Mouse (Mus musculus) stomach, embryonic 16.5 days (tissue): ENCODE measurements around the gene Robo3. TPM values are rescaled to one million over a fixed set of nuclear protein-coding genes. Genes with fewer than 3 reads are reported as not detected.

ENCODE experiments used
- ATAC-seq: fragments of 200-750 bp; cut with Nextera tagmentation; 2 replicates; pipeline ENCODE4 v1.8.0; 2017; ENCODE audit warnings: moderate number of reproducible peaks, moderate TSS enrichment; ENCODE audit not compliant: insufficient read depth, low FRiP score
- H3K27ac ChIP-seq: fragments of 300-500 bp; sonication (generic); 2 replicates; pipeline ENCODE4 v1.5.1; 2014; ENCODE audit warnings: low read length
- H3K27me3 ChIP-seq: fragments of 300-500 bp; sonication (generic); 2 replicates; pipeline ENCODE4 v1.6.1; 2014; ENCODE audit warnings: low read length, control low read depth, mixed read lengths; ENCODE audit not compliant: control insufficient read depth, insufficient read depth
- H3K36me3 ChIP-seq: fragments of 300-500 bp; sonication (generic); 2 replicates; pipeline ENCODE4 v1.6.1; 2014; ENCODE audit warnings: low read length; ENCODE audit not compliant: control insufficient read depth, insufficient read depth
- H3K4me1 ChIP-seq: fragments of 300-500 bp; sonication (generic); 2 replicates; pipeline ENCODE4 v1.6.1; 2014; ENCODE audit warnings: low read length, control low read depth, mixed read lengths; ENCODE audit not compliant: control insufficient read depth, insufficient read depth
- H3K4me2 ChIP-seq: fragments of 300-500 bp; sonication (generic); 2 replicates; pipeline ENCODE4 v1.6.1; 2014; ENCODE audit warnings: low read depth, low read length, mixed read lengths
- H3K4me3 ChIP-seq: fragments of 300-500 bp; sonication (generic); replicated peaks from 2 replicates; pipeline ENCODE4 v1.5.1; 2014; ENCODE audit warnings: mild to moderate bottlenecking, low read length
- H3K9ac ChIP-seq: fragments of 300-500 bp; sonication (generic); 2 replicates; pipeline ENCODE4 v1.6.1; 2014; ENCODE audit warnings: low read length
- H3K9me3 ChIP-seq: fragments of 300-500 bp; sonication (generic); replicated peaks from 2 replicates; pipeline ENCODE4 v1.6.1; 2016; ENCODE audit warnings: low read length, control low read depth; ENCODE audit not compliant: control insufficient read depth
- WGBS: fragments of 180-500 bp; shearing (Covaris S2); extraction: QIAGEN DNeasy Blood & Tissue Kit; methylation state at CpG from one replicate; pipeline ENCODE4 v1.1.7; 2014; 5-methylcytosine and 5-hydroxymethylcytosine counted together
- polyA plus RNA-seq: library from polyadenylated mRNA; unstranded; fragments of >200 nt; fragmentation: Nextera tagmentation; extraction: Ambion mirVana; gene quantifications from 2 replicates; pipeline ENCODE4 v1.2.1, GENCODE M21; 2015

The Robo3 gene
- polyA plus RNA-seq, 1 experiment from 2014 or later = not detected

DNA sequence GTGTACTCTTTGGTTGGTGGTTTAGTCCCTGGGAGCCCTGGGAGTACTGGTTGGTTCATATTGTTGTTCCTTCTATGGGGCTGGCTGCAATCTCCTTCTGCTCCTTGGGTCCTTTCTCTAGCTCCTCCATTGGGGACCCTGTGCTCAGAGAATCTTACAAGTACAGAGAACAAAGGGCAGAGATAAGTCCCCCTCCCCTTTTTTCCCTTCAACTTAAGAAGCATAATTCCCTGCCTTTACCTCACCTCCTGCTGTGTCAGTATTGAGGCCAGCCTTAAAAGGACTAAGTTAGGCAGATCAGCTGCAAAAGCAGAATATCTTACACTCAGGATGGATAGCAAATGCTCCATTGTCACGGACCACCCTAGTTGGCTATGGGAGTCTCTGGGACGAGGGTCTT, 41.0 kb downstream of the Robo3 start:
- Histone ChIP-seq H3K4me1 (no peaks in the 10 kb centered on the region), H3K9ac (no peak overlapping the region), H3K4me2 (no peak overlapping the region), H3K27ac (no peak overlapping the region), H3K27me3 (no peaks in the 10 kb centered on the region; the same call in 1 of the 2 replicates), H3K9me3 (no peaks in the 10 kb centered on the region), H3K4me3 (no peak overlapping the region), H3K36me3 (no peaks in the 10 kb centered on the region)
- WGBS = 76% methylated on average over 2 of the region's 2 CpGs
- ATAC-seq = no peak

DNA sequence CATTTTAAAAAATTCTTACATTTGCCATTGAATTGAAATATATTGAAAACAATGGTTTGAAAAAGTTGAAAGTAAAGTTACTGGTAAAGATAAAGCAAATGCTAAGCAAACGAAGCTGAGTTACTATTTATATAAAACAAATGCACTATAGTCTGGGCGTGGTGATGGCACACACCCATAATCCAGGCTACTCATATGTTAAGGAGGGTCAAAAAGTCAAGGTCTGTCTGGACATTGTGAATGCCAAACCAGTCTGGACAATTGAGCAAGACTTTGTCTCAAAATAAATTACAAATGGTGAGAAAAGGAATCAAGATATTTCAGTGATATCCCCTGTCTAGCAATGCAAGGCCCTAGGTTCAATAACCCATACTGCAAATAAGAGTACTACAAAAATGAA, 42.2 kb downstream of the Robo3 start:
- Histone ChIP-seq H3K4me2 (no peak overlapping the region), H3K4me1 (no peaks in the 10 kb centered on the region), H3K9me3 (no peaks in the 10 kb centered on the region), H3K36me3 (no peaks in the 10 kb centered on the region), H3K27me3 (peaks cover 3% of the 10 kb centered on the region), H3K27ac (no peak overlapping the region), H3K4me3 (no peak overlapping the region), H3K9ac (no peak overlapping the region)
- WGBS = 56% methylated on average over 2 of the region's 2 CpGs
- no peak for ATAC-seq

DNA sequence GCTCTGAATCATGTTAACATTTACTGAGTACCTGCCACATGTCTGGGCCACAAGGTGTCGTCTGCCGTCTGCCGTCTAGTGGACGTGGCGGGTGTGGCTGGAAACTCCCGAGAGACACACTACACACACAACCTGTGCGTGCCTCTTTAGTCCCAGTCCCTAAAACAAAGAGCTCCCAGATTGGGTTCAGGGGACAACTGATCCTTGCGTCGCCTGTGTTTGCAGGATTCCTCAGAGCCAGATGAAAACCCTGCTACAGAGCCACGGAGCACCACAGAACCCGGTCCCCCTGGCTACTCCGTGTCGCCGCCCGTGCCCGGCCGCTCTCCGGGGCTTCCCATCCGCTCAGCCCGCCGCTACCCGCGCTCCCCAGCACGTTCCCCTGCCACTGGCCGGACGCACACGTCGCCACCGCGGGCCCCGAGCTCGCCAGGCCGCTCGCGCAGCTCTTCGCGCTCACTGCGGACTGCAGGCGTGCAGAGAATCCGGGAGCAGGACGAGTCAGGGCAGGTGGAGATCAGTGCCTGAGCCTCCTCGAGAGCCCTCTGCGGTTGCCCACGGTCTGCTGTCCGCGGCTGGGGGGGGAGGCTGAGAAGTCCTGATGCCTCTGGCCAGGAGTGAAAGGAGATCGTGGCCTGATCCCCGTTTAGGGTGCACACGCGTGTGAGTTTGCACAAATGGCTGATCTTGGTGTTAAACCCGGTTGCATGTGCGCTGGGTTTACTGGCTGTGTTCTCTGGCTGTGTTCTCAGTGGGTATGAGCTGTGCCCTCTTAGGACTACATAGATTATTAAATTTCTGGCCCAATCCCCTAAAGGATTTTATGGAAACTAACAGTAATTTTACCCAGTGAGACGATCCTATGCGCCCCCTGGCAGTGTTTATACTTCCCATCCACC, 48.5 kb downstream of the Robo3 start:
- 6% methylated on average over 54 of the region's 54 CpGs for WGBS
- ATAC-seq = peak; percentile 70
- Histone ChIP-seq H3K4me2 (peak overlapping the region; percentile 65), H3K4me1 (no peaks in the 10 kb centered on the region), H3K27ac (no peak overlapping the region), H3K9ac (peak overlapping the region; percentile 72), H3K9me3 (no peaks in the 10 kb centered on the region), H3K27me3 (peaks cover 12% of the 10 kb centered on the region), H3K4me3 (peak overlapping the region; percentile 46), H3K36me3 (no peaks in the 10 kb centered on the region)

DNA sequence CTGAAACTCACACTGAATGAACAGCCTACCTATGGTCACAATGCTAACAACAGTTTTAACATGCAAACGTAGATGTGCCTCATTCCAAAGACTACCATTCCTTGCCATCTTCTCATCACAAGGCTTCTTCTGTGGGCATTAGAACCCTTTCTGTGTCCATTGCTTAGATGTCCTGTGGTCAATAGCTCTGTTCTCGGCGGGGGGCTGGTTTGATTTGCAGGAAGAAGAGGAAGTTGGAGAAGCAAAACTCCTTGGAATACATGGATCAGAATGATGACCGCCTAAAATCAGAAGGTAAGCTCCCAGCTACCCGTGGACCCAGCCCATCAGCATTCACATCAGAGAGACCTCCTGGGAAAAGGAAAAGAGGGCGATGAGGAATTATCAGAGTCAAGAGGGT, 49.9 kb downstream of the Robo3 start:
- no peak overlapping the region for H3K4me2 ChIP-seq
- 86% methylated on average over 6 of the region's 6 CpGs for WGBS
- H3K27me3 ChIP-seq = peaks cover 12% of the 10 kb centered on the region
- no peaks in the 10 kb centered on the region for H3K4me1 ChIP-seq
- no peaks in the 10 kb centered on the region for H3K36me3 ChIP-seq
- no peak overlapping the region for H3K4me3 ChIP-seq
- no peak for ATAC-seq
- no peaks in the 10 kb centered on the region for H3K9me3 ChIP-seq
- H3K27ac ChIP-seq = no peak overlapping the region
- no peak overlapping the region for H3K9ac ChIP-seq

DNA sequence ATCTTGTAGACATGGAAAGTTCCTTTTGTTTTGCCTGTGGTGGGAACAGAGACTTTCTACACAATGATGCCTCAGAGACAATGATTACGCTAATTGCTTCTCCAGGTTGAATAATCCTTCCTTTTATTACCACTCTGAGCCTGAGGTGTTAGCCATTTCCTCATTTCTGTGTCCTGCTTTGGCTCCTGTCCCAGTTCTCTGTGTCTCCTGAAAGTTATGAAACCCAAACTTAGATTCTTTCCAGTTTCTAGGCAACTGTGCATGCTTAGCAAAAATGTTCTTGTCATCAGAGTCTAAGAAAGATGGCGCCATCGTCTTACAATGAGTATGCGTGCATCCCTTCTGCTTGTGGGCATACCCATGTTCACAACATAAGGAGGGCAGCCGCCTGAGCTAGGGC, 57.3 kb downstream of the Robo3 start:
- H3K9me3 ChIP-seq = no peaks in the 10 kb centered on the region
- H3K36me3 ChIP-seq = no peaks in the 10 kb centered on the region
- no peaks in the 10 kb centered on the region for H3K27me3 ChIP-seq
- H3K4me2 ChIP-seq = no peak overlapping the region
- H3K4me3 ChIP-seq = no peak overlapping the region
- H3K27ac ChIP-seq = no peak overlapping the region
- ATAC-seq = no peak
- no peak overlapping the region for H3K9ac ChIP-seq
- WGBS = 87% methylated on average over 5 of the region's 5 CpGs
- no peaks in the 10 kb centered on the region for H3K4me1 ChIP-seq

DNA sequence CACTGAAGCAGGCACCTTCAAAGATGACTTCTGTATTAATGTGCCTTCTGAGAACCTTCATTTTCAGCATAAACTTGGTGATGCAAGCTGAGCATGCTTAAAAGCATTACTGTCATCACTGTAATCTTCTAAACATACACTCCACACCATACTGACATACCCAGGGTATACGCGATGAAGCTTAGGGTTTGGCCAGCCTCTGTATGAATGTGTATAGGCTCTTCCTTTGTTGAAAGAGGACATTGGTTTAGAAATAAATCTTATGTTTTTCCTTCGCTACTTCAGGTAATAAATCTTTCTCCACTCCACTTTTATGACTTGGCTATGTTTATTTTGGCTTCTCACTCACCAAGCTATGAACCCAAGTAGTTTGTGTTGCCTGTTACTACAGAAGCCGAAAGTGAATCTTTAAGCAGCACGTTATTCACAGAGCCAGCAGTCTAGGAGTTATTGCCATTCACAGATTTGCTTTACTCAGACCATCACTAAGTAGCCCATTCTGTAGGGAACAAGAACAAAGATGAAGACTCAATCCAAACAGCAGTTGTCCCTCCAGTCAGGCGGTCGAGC, 61.7 kb downstream of the Robo3 start:
- Histone ChIP-seq H3K27me3 (no peaks in the 10 kb centered on the region), H3K4me3 (no peak overlapping the region), H3K27ac (no peak overlapping the region), H3K4me1 (no peaks in the 10 kb centered on the region), H3K36me3 (no peaks in the 10 kb centered on the region), H3K9ac (no peak overlapping the region), H3K4me2 (no peak overlapping the region), H3K9me3 (no peaks in the 10 kb centered on the region)
- WGBS = 70% methylated on average over 7 of the region's 7 CpGs
- ATAC-seq = no peak

DNA sequence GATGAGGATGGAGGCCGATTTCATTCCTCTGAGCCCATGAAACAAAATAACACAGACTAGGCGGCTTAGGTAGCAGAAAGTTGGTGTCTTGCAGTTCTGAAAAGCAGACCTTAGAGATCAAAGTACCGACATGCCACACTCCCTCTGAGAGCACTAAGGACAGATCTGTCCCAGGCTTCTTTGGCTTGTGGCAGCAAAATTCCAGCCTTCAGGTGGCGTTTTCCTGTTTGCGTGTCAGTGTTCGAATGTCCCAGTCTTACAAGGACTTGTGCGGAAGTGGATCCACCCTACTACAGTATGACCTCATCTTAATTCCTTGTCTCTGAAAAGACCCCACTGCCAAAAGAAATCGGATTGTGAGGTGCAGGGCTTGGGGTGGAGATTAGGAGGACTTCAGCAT, 64.2 kb downstream of the Robo3 start:
- Histone ChIP-seq H3K9ac (no peak overlapping the region), H3K36me3 (no peaks in the 10 kb centered on the region), H3K27ac (peak overlapping the region; percentile 52; the same call in 1 of the 2 replicates), H3K4me3 (no peak overlapping the region), H3K9me3 (no peaks in the 10 kb centered on the region), H3K27me3 (no peaks in the 10 kb centered on the region), H3K4me1 (no peaks in the 10 kb centered on the region), H3K4me2 (no peak overlapping the region)
- ATAC-seq = no peak
- 65% methylated on average over 8 of the region's 8 CpGs for WGBS

DNA sequence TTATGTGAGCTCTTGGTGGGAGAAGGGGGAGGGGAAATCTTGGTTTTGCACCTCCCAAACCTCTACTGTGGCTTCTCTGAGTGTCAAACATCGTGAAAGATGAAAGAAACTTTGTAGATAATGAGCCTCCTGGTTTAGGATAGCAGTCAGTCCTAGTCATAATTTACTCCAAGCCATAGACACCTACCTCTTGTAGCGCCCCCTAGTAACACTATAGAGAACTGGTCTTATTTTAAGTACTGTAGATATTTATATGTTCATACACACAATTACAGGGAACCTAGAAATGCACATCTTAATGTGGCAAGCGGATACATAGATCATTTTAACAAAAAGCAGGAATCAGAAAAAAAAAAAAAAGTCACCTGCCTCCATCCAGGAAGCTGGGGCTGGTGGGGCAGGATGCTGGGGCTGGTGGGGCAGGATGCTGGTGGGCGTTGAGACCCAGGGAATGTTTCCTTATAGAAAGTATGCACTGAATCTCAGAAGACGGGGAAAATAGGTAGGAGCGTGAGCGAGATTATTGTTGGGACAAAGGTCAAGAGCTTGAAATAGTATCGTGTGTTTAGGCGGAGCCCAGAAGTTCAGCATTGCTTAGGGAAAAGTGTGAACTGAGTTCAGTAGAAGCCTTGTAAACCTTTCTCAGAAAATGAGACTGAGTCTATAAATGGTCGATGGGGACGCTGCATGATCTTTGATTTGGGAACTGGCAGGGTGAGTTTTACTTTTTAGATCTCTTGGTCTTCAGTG, 64.8 kb downstream of the Robo3 start:
- H3K9ac ChIP-seq = no peak overlapping the region
- 0 out of 2 replicates have a peak, but pooled peaks have one; percentile 25 for ATAC-seq
- peak overlapping the region; percentile 52; the same call in 1 of the 2 replicates for H3K27ac ChIP-seq
- H3K4me1 ChIP-seq = no peaks in the 10 kb centered on the region
- no peaks in the 10 kb centered on the region for H3K36me3 ChIP-seq
- no peaks in the 10 kb centered on the region for H3K27me3 ChIP-seq
- no peak overlapping the region for H3K4me3 ChIP-seq
- WGBS = 54% methylated on average over 11 of the region's 11 CpGs
- H3K4me2 ChIP-seq = no peak overlapping the region
- H3K9me3 ChIP-seq = no peaks in the 10 kb centered on the region
